Mouse (Mus musculus) myocyte (in vitro differentiated cells): ENCODE results near the gene Ccdc27. TPM values are rescaled to one million over a fixed set of nuclear protein-coding genes. Genes with fewer than 3 reads are reported as not detected.

ENCODE experiments used
- H3K27me3 ChIP-seq: one replicate; pipeline ENCODE4 v1.6.1; 2011; ENCODE audit not compliant: control insufficient read depth, insufficient read depth, insufficient read length
- H3K36me3 ChIP-seq: one replicate; pipeline ENCODE4 v1.6.1; 2011; ENCODE audit not compliant: control insufficient read depth, insufficient read depth
- H3K4me2 ChIP-seq: one replicate; pipeline ENCODE4 v1.6.1; 2011; ENCODE audit warnings: low read depth, control low read depth
- H3K4me3 ChIP-seq: one replicate; pipeline ENCODE4 v1.5.1; 2011; ENCODE audit warnings: mild to moderate bottlenecking, control low read depth, moderate library complexity
- H3K79me2 ChIP-seq: one replicate; pipeline ENCODE4 v1.6.1; 2011; ENCODE audit not compliant: control insufficient read depth, insufficient read depth
- H3ac ChIP-seq: one replicate; pipeline ENCODE4 v1.6.1; 2011; ENCODE audit not compliant: control insufficient read depth, insufficient read length
- CEBPB ChIP-seq: IDR thresholded peaks from 2 replicates; pipeline ENCODE4 v1.6.1; 2011; ENCODE audit warnings: mild to moderate bottlenecking, moderate library complexity; ENCODE audit not compliant: poor library complexity, insufficient read depth, severe bottlenecking
- E2F4 ChIP-seq: IDR thresholded peaks from one replicate; pipeline ENCODE4 v1.6.1; 2011; ENCODE audit warnings: mild to moderate bottlenecking, control low read depth, moderate library complexity; ENCODE audit not compliant: insufficient read depth
- MAX ChIP-seq: IDR thresholded peaks from one replicate; pipeline ENCODE4 v1.6.1; 2011; ENCODE audit warnings: low read depth, mild to moderate bottlenecking, control low read depth
- MYOD1 ChIP-seq, 3 experiments: IDR thresholded peaks; one replicate each; pipeline ENCODE4 v1.6.1; 2011; ENCODE audit warnings: control low read depth in 2 of 3, low read depth in 2 of 3, mild to moderate bottlenecking in 2 of 3, moderate library complexity in 1 of 3; ENCODE audit not compliant: insufficient read length in 2 of 3, control insufficient read depth in 1 of 3
- MYOG ChIP-seq, 3 experiments: IDR thresholded peaks; one replicate each; pipeline ENCODE4 v1.6.1; 2011; ENCODE audit warnings: control low read depth in 2 of 3, low read depth in 2 of 3, mild to moderate bottlenecking in 2 of 3; ENCODE audit not compliant: insufficient read length in 2 of 3, control insufficient read depth in 1 of 3, insufficient read depth in 1 of 3
- POLR2A ChIP-seq: IDR thresholded peaks from one replicate; pipeline ENCODE4 v1.6.1; 2011; ENCODE audit warnings: low read depth, mild to moderate bottlenecking, control low read depth, moderate library complexity; ENCODE audit not compliant: insufficient read length
- POLR2AphosphoS2 ChIP-seq: IDR thresholded peaks from one replicate; pipeline ENCODE4 v1.6.1; 2011; ENCODE audit warnings: low read depth, control low read depth; ENCODE audit not compliant: insufficient read length
- REST ChIP-seq: IDR thresholded peaks from one replicate; pipeline ENCODE4 v1.6.1; 2011; ENCODE audit warnings: mild to moderate bottlenecking, control low read depth, moderate library complexity; ENCODE audit not compliant: insufficient read depth, insufficient read length
- SRF ChIP-seq: IDR thresholded peaks from one replicate; pipeline ENCODE4 v1.6.1; 2011; ENCODE audit warnings: low read depth; ENCODE audit not compliant: control insufficient read depth, insufficient read length
- TCF12 ChIP-seq: IDR thresholded peaks from one replicate; pipeline ENCODE4 v1.6.1; 2011; ENCODE audit warnings: mild to moderate bottlenecking, control low read depth; ENCODE audit not compliant: poor library complexity, insufficient read depth, severe bottlenecking
- TCF3 ChIP-seq: IDR thresholded peaks from one replicate; pipeline ENCODE4 v1.6.1; 2011; ENCODE audit warnings: low read depth, control low read depth; ENCODE audit not compliant: insufficient read length
- USF1 ChIP-seq: IDR thresholded peaks from one replicate; pipeline ENCODE4 v1.6.1; 2011; ENCODE audit warnings: low read depth, mild to moderate bottlenecking, control low read depth, moderate library complexity
- polyA plus RNA-seq: library from polyadenylated mRNA; unstranded; fragments of >200 nt; fragmentation: generic; extraction: Trizol; gene quantifications from one replicate; pipeline ENCODE4 v1.2.1, GENCODE M21; 2012; ENCODE audit warnings: missing spikeins

Ccdc27 gene
- polyA plus RNA-seq, 1 experiment = not detected

DNA sequence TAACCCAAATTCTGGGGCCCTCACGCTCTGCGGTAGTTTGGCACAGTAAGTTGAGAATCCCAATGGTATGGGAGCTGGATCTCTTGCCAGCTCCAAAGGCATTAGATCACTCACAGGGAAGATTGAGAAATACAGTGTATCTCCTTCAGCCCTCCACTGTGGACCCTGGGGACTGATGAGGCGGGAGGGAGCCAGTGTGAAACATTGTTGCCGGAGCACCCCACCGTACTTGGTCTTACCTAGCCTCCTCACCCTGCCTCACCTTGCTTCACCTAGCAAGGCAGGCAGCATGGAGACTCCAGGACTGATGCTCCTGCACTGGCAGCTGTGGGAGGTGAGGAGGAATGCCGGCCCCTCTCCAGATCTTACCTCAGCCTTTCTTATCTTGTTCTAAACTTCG is 13.0 kb upstream of the Ccdc27 start:
- no peak overlapping the region for H3K4me2 ChIP-seq
- no peak overlapping the region for H3K4me3 ChIP-seq
- TF ChIP-seq POLR2AphosphoS2 = no peak
- TF ChIP-seq REST = no peak
- H3K36me3 ChIP-seq = no peaks in the 10 kb centered on the region
- H3ac ChIP-seq = no peak overlapping the region
- no peaks in the 10 kb centered on the region for H3K79me2 ChIP-seq
- peaks cover 22% of the 10 kb centered on the region for H3K27me3 ChIP-seq

DNA sequence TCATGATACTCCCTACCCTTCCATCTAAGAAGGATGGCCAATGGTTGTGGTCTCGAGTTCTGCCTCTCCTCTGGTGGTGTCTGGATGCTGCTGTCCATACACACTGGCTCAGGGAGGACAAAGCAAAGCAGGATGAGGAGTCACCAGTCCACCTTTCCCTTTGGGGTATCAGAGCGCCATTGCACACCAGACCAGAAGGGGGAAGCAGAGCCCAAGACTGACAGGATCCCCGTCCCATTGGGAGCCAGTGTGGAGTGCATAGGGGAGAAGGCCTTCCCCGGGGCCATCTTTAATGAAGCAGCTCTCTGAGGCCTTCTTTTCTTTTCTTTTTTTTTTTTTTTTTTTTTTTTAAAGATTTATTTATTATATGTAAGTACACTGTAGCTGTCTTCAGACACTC is 10.6 kb upstream of the Ccdc27 start:
- TF ChIP-seq POLR2A (no peak), TCF12 (no peak), POLR2AphosphoS2 (no peak), E2F4 (no peak), REST (no peak), SRF (no peak), MYOG (IDR thresholded peaks at IDR 0.05; ENCODE audit: control insufficient read depth in 1 of 3, insufficient read depth in 1 of 3, insufficient read length in 2 of 3, low read depth in 2 of 3) (no peak), USF1 (no peak), MYOD1 (IDR thresholded peaks at IDR 0.05; ENCODE audit: control insufficient read depth in 1 of 3, insufficient read length in 2 of 3, low read depth in 2 of 3) (no peak), MAX (no peak), CEBPB (no peak), TCF3 (no peak)

DNA sequence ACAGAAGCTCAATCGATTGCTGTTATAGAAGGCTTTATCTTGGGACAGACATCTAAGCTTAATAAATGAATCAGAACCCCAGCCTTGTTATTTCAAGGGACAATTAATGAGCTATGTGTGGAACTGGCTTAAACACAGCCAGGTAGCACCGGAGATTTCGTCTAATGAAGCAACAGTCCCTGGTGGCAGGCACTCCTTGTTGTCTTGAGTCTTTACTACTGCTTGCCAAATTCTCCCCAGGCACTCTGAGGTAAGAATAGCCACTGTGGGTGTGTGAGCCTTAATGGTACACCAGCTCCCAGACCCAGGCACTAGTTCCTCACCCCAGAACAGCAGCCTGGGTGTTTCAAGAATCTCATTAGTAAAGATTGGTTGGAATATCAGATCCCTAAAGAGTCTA is 8.9 kb upstream of the Ccdc27 start:
- Histone ChIP-seq H3K4me3 (no peak overlapping the region), H3ac (no peak overlapping the region), H3K4me2 (no peak overlapping the region), H3K36me3 (no peaks in the 10 kb centered on the region), H3K27me3 (peaks cover 4% of the 10 kb centered on the region), H3K79me2 (no peaks in the 10 kb centered on the region)
- no peak for TF ChIP-seq TCF12
- no peak for TF ChIP-seq MAX
- TF ChIP-seq E2F4 = no peak
- no peak for TF ChIP-seq USF1
- TF ChIP-seq MYOD1 (IDR thresholded peaks at IDR 0.05; ENCODE audit: control insufficient read depth in 1 of 3, insufficient read length in 2 of 3, low read depth in 2 of 3) = no peak
- TF ChIP-seq POLR2A = no peak
- TF ChIP-seq REST = no peak
- no peak for TF ChIP-seq TCF3
- TF ChIP-seq MYOG (IDR thresholded peaks at IDR 0.05; ENCODE audit: control insufficient read depth in 1 of 3, insufficient read depth in 1 of 3, insufficient read length in 2 of 3, low read depth in 2 of 3) = no peak
- TF ChIP-seq SRF = no peak
- no peak for TF ChIP-seq POLR2AphosphoS2
- TF ChIP-seq CEBPB = no peak

More for the DNA sequence above, 10.6 kb upstream of the Ccdc27 start:
- no peaks in the 10 kb centered on the region for H3K79me2 ChIP-seq
- H3ac ChIP-seq = no peak overlapping the region
- H3K4me3 ChIP-seq = no peak overlapping the region
- peaks cover 4% of the 10 kb centered on the region for H3K27me3 ChIP-seq
- no peaks in the 10 kb centered on the region for H3K36me3 ChIP-seq
- H3K4me2 ChIP-seq = no peak overlapping the region

DNA sequence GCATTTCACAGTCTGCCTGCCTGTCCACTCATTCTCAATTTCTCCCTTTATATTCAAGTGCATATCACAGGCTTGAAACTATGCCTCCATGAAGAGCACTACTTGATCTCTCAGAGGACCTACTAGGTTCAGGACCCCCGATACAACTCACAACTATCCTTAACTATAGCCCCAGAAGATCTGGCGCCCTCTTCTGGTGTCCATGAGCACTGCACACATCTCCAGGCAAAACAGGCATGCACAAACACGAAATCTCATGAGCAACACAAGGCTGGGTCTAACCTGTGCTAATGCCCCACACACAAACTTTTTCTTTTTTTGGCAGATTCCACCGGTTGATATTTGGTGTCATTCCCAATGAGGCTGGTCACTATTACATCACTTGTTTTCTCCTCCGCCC is 3.4 kb upstream of the Ccdc27 start:
- H3K79me2 ChIP-seq = no peaks in the 10 kb centered on the region
- H3K4me3 ChIP-seq = no peak overlapping the region
- no peak overlapping the region for H3K4me2 ChIP-seq
- H3K27me3 ChIP-seq = peaks cover 19% of the 10 kb centered on the region
- H3K36me3 ChIP-seq = no peaks in the 10 kb centered on the region
- H3ac ChIP-seq = no peak overlapping the region
- TF ChIP-seq USF1 = no peak
- no peak for TF ChIP-seq REST
- no peak for TF ChIP-seq SRF
- TF ChIP-seq POLR2A = no peak
- TF ChIP-seq MYOG (IDR thresholded peaks at IDR 0.05; ENCODE audit: control insufficient read depth in 1 of 3, insufficient read depth in 1 of 3, insufficient read length in 2 of 3, low read depth in 2 of 3) = no peak
- no peak for TF ChIP-seq TCF12
- TF ChIP-seq E2F4 = no peak
- no peak for TF ChIP-seq POLR2AphosphoS2
- no peak for TF ChIP-seq TCF3
- no peak for TF ChIP-seq MYOD1 (IDR thresholded peaks at IDR 0.05; ENCODE audit: control insufficient read depth in 1 of 3, insufficient read length in 2 of 3, low read depth in 2 of 3)
- no peak for TF ChIP-seq MAX
- no peak for TF ChIP-seq CEBPB

DNA sequence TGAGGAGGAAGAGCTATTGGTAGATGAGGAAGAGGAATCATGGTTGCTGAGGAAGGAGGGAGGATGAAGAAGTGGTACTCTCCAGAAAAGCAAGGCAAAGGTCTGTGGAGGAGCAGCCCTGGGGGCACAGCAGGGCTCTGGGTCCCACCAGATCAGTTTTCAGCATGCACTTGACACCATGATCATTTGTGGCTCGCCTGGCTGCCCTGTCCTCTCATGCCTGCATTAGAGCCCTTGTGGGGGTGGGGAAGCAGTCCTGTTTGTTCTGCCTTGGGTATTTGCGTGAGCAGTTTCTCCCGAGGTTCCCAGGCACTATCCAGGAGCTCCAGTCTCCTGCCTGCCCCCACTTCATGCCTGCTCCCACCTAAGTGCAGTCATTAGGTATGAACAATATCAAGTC is 5.4 kb downstream of the Ccdc27 start:
- H3ac ChIP-seq = no peak overlapping the region
- H3K4me2 ChIP-seq = no peak overlapping the region
- TF ChIP-seq CEBPB (no peak), E2F4 (no peak), REST (no peak), POLR2A (no peak), MYOG (IDR thresholded peaks at IDR 0.05; ENCODE audit: control insufficient read depth in 1 of 3, insufficient read depth in 1 of 3, insufficient read length in 2 of 3, low read depth in 2 of 3) (no peak), TCF3 (no peak), MAX (no peak), POLR2AphosphoS2 (no peak), SRF (no peak), MYOD1 (IDR thresholded peaks at IDR 0.05; ENCODE audit: control insufficient read depth in 1 of 3, insufficient read length in 2 of 3, low read depth in 2 of 3) (no peak), TCF12 (no peak), USF1 (no peak)
- no peak overlapping the region for H3K4me3 ChIP-seq
- H3K36me3 ChIP-seq = no peaks in the 10 kb centered on the region
- H3K79me2 ChIP-seq = no peaks in the 10 kb centered on the region
- peaks cover 68% of the 10 kb centered on the region for H3K27me3 ChIP-seq
